Mouse (Mus musculus): Measurements from ENCODE around the gene Zbtb16. TPM values are rescaled to one million over a fixed set of nuclear protein-coding genes. Genes with fewer than 3 reads are reported as not detected.
A peak's percentile ranks its signal among the peaks of the same experiment; 100 is the strongest.

Zbtb16 gene
- polyA plus RNA-seq, 1 experiment, result 1.8 TPM

- H3K4me3 ChIP-seq (ENCODE audit: low read depth, low read length), result no peak overlapping the region
- no peak overlapping the region for H3K27ac ChIP-seq (ENCODE audit: insufficient read depth, low read depth, low read length)
- TF ChIP-seq POLR2A (IDR thresholded peaks at IDR 0.05; ENCODE audit: low read depth, low read length) (no peak), CTCF (IDR thresholded peaks at IDR 0.05; ENCODE audit: extremely low read depth, insufficient read length, insufficient replicate concordance, low read depth, low read length) (no peak)
- no peaks in the 10 kb centered on the region for H3K27me3 ChIP-seq (ENCODE audit: control insufficient read depth, insufficient read depth, low read length)
- H3K4me1 ChIP-seq (ENCODE audit: control insufficient read depth, insufficient read depth, insufficient read length, low read length), result no peaks in the 10 kb centered on the region
- 64% methylated on average over 7 of the region's 7 CpGs for WGBS
- H3K36me3 ChIP-seq (ENCODE audit: control insufficient read depth, insufficient read depth, low read length), result no peaks in the 10 kb centered on the region
These were observed 21.9 kb upstream of the Zbtb16 start for GRCm38 (mm10) chr9:48857944-48858343.

- no peaks in the 10 kb centered on the region for H3K36me3 ChIP-seq (ENCODE audit: control insufficient read depth, insufficient read depth, low read length)
- WGBS, result 90% methylated on average over 4 of the region's 4 CpGs
These were observed 20.2 kb upstream of the Zbtb16 start for GRCm38 (mm10) chr9:48856240-48856639.

GRCm38 (mm10) chr9:48849531-48849930 lies 13.5 kb upstream of the Zbtb16 start:
- WGBS, result 84% methylated on average over 5 of the region's 5 CpGs
- Histone ChIP-seq H3K4me1 (ENCODE audit: control insufficient read depth, insufficient read depth, insufficient read length, low read length) (no peaks in the 10 kb centered on the region), H3K27ac (ENCODE audit: insufficient read depth, low read depth, low read length) (no peak overlapping the region), H3K4me3 (ENCODE audit: low read depth, low read length) (no peak overlapping the region), H3K36me3 (ENCODE audit: control insufficient read depth, insufficient read depth, low read length) (no peaks in the 10 kb centered on the region), H3K27me3 (ENCODE audit: control insufficient read depth, insufficient read depth, low read length) (no peaks in the 10 kb centered on the region)
- TF ChIP-seq POLR2A (IDR thresholded peaks at IDR 0.05; ENCODE audit: low read depth, low read length) (no peak), CTCF (IDR thresholded peaks at IDR 0.05; ENCODE audit: extremely low read depth, insufficient read length, insufficient replicate concordance, low read depth, low read length) (no peak)

More at GRCm38 (mm10) chr9:48856240-48856639, 20.2 kb upstream of the Zbtb16 start:
- no peaks in the 10 kb centered on the region for H3K4me1 ChIP-seq (ENCODE audit: control insufficient read depth, insufficient read depth, insufficient read length, low read length)
- no peak for TF ChIP-seq POLR2A (IDR thresholded peaks at IDR 0.05; ENCODE audit: low read depth, low read length)
- no peak for TF ChIP-seq CTCF (IDR thresholded peaks at IDR 0.05; ENCODE audit: extremely low read depth, insufficient read length, insufficient replicate concordance, low read depth, low read length)
- no peak overlapping the region for H3K4me3 ChIP-seq (ENCODE audit: low read depth, low read length)
- H3K27me3 ChIP-seq (ENCODE audit: control insufficient read depth, insufficient read depth, low read length), result no peaks in the 10 kb centered on the region
- no peak overlapping the region for H3K27ac ChIP-seq (ENCODE audit: insufficient read depth, low read depth, low read length)

GRCm38 (mm10) chr9:48839568-48839967 lies 3.5 kb upstream of the Zbtb16 start:
- Histone ChIP-seq H3K4me1 (ENCODE audit: control insufficient read depth, insufficient read depth, insufficient read length, low read length) (peaks cover 10% of the 10 kb centered on the region; the same call in 1 of the 2 replicates), H3K36me3 (ENCODE audit: control insufficient read depth, insufficient read depth, low read length) (no peaks in the 10 kb centered on the region), H3K27me3 (ENCODE audit: control insufficient read depth, insufficient read depth, low read length) (peaks cover 22% of the 10 kb centered on the region), H3K4me3 (ENCODE audit: low read depth, low read length) (no peak overlapping the region), H3K27ac (ENCODE audit: insufficient read depth, low read depth, low read length) (no peak overlapping the region)
- no peak for TF ChIP-seq CTCF (IDR thresholded peaks at IDR 0.05; ENCODE audit: extremely low read depth, insufficient read length, insufficient replicate concordance, low read depth, low read length)
- TF ChIP-seq POLR2A (IDR thresholded peaks at IDR 0.05; ENCODE audit: low read depth, low read length), result no peak
- WGBS, result 93% methylated on average over 3 of the region's 3 CpGs

GRCm38 (mm10) chr9:48838346-48838745 lies 2.3 kb upstream of the Zbtb16 start:
- no peaks in the 10 kb centered on the region for H3K36me3 ChIP-seq (ENCODE audit: control insufficient read depth, insufficient read depth, low read length)
- TF ChIP-seq CTCF (IDR thresholded peaks at IDR 0.05; ENCODE audit: extremely low read depth, insufficient read length, insufficient replicate concordance, low read depth, low read length), result no peak
- TF ChIP-seq POLR2A (IDR thresholded peaks at IDR 0.05; ENCODE audit: low read depth, low read length), result no peak
- WGBS, result 33% methylated on average over 4 of the region's 4 CpGs
- peaks cover 10% of the 10 kb centered on the region; the same call in 1 of the 2 replicates for H3K4me1 ChIP-seq (ENCODE audit: control insufficient read depth, insufficient read depth, insufficient read length, low read length)
- H3K4me3 ChIP-seq (ENCODE audit: low read depth, low read length), result no peak overlapping the region
- H3K27ac ChIP-seq (ENCODE audit: insufficient read depth, low read depth, low read length), result no peak overlapping the region
- peaks cover 26% of the 10 kb centered on the region for H3K27me3 ChIP-seq (ENCODE audit: control insufficient read depth, insufficient read depth, low read length)

GRCm38 (mm10) chr9:48837181-48837580 lies 1.2 kb upstream of the Zbtb16 start:
- WGBS, result 22% methylated on average over 14 of the region's 14 CpGs
- peaks cover 10% of the 10 kb centered on the region; the same call in 1 of the 2 replicates for H3K4me1 ChIP-seq (ENCODE audit: control insufficient read depth, insufficient read depth, insufficient read length, low read length)

GRCm38 (mm10) chr9:48836566-48836930 lies 526 bp upstream of the Zbtb16 start:
- peak overlapping the region; percentile 79 for H3K4me3 ChIP-seq (ENCODE audit: low read depth, low read length)
- H3K4me1 ChIP-seq (ENCODE audit: control insufficient read depth, insufficient read depth, insufficient read length, low read length), result peaks cover 10% of the 10 kb centered on the region; the same call in 1 of the 2 replicates
- no peaks in the 10 kb centered on the region for H3K36me3 ChIP-seq (ENCODE audit: control insufficient read depth, insufficient read depth, low read length)
- TF ChIP-seq CTCF (IDR thresholded peaks at IDR 0.05; ENCODE audit: extremely low read depth, insufficient read length, insufficient replicate concordance, low read depth, low read length) (no peak), POLR2A (IDR thresholded peaks at IDR 0.05; ENCODE audit: low read depth, low read length) (no peak)
- peaks cover 26% of the 10 kb centered on the region for H3K27me3 ChIP-seq (ENCODE audit: control insufficient read depth, insufficient read depth, low read length)
- 6% methylated on average over 12 of the region's 12 CpGs for WGBS
- peak overlapping the region; percentile 33 for H3K27ac ChIP-seq (ENCODE audit: insufficient read depth, low read depth, low read length)

More at GRCm38 (mm10) chr9:48837181-48837580, 1.2 kb upstream of the Zbtb16 start:
- no peaks in the 10 kb centered on the region for H3K36me3 ChIP-seq (ENCODE audit: control insufficient read depth, insufficient read depth, low read length)
- TF ChIP-seq CTCF (IDR thresholded peaks at IDR 0.05; ENCODE audit: extremely low read depth, insufficient read length, insufficient replicate concordance, low read depth, low read length) (peak; percentile 35; the same call in 1 of the 2 replicates), POLR2A (IDR thresholded peaks at IDR 0.05; ENCODE audit: low read depth, low read length) (no peak)
- no peak overlapping the region for H3K4me3 ChIP-seq (ENCODE audit: low read depth, low read length)
- H3K27ac ChIP-seq (ENCODE audit: insufficient read depth, low read depth, low read length), result no peak overlapping the region
- H3K27me3 ChIP-seq (ENCODE audit: control insufficient read depth, insufficient read depth, low read length), result peaks cover 26% of the 10 kb centered on the region
